Mouse (Mus musculus) embryo, embryonic 11 days (tissue): ENCODE measurements around the gene Arhgef10l.

Experiments used
- DNase-seq: peaks from one replicate; pipeline ENCODE4 v3.0.0-alpha.2; 2015

Gene Arhgef10l

DNA sequence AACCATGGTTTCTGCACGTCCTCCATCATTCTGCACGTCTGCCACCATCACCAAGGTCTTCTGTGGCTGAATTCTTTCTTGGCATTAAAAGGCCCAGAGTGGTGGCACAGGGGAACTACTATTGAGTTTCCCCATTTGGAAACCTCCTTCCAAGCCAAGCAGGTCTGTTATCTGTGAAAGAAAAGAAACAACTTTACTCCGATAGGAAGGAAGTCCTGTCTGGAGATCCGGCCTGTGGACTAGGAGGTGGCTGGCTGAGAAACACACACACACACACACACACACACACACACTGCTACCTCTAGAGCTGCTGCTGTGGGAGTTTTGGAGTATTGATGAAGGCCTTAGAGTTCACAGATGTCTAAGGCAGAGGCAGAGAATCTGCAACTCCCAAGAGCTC, 27.7 kb upstream of the Arhgef10l start:
- DNase-seq, result no peak

DNA sequence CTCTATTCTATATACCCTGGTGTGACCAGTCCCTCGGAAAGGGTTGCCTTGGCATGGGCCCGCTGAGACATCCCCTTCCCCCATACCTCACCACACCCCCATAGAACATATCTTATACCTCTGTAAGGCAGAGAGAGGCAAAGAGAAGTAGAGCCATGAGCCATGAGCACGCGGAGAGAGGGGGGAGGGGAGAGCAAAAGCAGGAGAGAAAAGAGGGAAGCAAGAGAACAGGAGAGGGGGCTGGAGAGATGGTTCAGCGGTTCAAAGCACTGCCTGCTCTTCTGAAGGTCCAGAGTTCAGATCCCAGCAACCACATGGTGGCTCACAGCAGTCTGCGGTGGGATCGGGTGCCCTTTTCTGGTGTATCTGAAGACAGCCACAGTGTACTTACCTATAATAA, 25.7 kb upstream of the Arhgef10l start:
- no peak for DNase-seq

DNA sequence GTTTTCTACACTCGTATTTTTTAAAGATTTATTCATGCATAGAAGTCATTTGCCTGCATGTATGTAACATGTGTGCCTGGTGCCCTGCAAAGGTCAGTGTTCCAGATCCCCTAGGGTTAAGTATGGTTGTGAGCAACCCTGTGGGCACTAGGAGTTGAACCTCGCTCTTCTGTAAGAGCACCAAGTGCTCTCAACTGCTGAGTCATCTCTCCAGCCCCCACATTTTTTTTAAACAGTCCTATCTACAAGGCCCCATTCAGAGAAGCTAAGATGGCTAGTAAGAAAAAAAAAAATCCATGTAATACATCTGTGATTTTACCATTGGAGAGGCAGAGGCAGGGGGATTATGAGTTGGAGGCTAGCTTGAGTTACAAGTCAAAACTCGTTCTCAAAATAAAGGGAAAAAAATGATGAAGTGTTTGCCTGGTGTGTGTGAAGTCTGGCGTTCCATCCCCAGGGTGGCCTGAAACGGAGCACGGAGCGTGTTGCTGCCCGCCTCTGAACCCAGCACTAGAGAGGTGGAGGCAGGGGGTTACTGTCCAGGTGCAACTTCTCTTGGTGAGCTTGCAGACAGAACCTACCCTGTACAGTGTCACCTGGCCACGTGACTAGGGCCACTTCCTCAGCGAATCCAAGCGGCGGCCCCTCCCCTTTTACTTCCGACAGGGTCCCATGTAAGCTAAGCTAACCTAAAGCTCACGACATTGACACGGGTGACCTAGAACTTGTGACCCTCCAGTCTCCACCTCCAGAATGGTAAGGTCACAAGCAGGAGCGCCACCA, 24.3 kb upstream of the Arhgef10l start:
- DNase-seq, result no peak

DNA sequence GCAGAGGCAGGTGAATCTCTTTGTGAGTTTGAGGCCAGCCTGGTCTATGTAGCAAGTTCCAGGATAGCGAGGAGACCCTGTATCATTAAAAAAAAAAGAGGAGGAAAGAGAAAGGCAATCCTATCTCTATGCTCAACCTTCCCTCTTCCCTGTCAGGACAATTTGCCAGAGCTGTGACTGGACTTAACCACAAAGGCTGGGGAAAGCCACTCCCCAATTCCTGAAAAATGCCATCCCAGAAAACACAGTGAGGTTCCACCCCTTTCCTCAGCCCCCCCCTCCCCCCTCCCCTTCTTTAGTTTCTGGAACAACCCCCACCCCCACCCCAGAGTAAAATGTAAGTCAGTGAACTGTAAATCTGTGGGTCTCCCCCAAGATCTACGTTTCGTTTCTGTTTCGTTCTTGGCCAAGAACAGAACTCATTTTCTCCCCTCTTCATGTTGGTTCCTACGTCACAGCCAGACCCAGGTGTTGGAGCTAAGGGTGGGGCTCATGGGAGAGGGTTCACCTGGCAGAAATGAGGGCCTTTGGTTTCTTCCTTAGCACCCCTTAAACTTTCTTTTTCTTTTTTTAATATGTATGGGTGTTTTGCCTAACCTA, 23.1 kb upstream of the Arhgef10l start:
- no peak for DNase-seq

DNA sequence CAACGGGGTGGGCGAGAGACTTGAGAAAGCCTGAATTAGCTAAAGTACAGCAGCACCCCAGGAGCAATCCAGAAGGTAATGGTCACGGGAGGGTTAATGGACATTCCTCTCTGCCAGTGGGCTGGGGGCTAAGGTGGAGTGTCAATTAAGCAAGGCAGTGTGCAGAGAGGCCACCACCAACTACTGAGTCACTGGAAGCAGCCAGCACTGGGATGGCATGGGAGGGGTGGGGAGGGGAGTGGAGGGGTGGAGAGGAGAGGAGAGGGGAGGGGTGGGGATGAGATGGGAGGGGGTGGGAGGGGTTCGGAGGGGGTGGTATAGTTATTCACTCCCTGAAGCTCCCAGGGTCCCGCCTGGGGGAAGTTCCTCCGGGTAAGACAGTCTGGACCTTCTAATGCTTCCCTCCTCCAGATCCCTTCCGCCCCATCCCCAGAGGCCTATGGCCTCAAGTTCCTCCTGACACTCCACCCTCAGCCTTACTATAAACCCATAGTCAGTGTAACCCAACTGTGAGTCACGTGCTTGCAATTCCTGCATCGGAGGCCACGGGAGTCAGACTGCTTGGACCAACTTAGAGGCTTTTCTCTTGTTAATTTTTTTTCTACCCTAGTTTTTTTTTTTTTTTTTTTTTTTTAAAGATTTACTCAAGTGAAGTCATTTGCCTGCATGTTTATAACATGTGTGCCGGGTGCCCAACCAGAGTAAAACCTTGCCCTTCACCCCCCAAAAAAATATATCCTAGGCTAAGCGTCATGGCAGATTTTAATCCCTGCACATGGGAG, 22.4 kb upstream of the Arhgef10l start:
- DNase-seq, result no peak

DNA sequence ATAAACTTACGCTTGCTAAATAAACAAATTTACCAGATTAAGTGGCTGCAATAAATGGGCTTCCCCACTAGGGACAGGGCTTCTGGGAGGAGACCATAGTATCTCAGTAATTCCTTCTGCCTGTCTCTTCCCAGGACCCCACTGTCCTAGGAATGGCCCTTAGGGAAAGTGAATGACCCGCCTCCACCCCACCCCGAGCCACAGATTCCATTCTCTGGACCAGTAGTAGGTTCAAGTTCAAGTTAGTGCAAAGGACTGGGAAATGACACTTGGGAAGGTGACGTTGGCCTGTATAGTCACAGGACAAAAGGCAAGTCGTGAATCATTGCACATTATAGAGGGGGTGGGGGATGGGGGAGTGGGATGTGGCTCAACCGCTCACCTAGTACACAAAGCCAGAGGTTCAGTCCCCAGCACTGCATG, 19.1 kb upstream of the Arhgef10l start:
- DNase-seq, result peak; percentile 42

DNA sequence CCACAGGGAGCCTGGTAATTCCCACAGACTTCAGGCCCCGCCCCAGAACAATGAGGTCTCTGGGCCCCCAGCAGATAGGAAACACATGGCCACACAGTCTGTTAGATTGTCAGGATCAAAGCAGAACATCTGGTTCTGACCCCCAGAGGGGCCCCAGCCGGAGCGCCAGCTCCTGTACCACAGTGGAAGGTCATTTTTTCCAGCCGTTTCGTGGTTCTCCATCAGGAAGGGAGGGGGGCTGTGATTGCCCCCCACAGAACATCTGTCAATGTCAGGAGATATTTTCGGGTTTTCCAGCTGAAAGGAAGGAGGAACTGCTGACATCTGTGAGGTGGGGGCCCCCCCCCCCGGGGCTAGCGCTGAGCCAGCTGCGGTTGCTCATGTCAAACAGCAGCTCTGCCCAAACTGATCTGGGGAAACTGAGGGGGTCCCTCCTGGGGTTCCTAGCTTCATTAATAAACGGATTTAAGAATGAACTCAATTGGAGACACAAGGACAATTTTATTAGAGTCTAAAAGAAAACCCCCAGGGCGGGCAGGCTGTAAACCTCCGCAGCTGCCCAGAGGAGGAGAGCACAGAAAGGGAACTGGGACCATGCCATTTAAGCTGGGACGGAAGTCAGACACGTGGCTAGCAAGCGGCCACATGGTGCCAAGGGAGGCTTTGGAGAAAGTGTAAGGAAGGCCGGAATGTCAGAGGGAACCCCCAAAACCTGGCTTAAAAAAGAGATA, 18.5 kb upstream of the Arhgef10l start:
- DNase-seq, result peak; percentile 85

DNA sequence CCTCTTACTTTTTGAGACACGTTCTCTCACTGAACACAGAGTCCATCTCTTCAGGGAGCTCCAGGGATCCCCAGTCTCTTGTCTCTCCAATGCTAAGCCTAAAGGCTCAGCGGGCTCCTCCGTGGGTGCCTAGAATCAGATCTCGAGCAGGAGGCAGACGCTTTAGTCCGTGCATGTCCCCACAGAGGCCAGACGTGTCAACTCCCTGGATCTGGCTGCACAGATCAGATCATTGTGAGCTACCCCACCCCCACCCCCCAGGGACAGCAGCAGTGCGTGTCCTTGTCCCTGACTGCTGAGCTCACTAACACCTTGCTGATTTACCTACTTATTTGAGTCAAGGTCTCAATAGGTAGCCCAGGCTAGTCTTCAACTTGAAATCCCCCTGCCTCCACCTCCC, 17.8 kb upstream of the Arhgef10l start:
- DNase-seq, result no peak

DNA sequence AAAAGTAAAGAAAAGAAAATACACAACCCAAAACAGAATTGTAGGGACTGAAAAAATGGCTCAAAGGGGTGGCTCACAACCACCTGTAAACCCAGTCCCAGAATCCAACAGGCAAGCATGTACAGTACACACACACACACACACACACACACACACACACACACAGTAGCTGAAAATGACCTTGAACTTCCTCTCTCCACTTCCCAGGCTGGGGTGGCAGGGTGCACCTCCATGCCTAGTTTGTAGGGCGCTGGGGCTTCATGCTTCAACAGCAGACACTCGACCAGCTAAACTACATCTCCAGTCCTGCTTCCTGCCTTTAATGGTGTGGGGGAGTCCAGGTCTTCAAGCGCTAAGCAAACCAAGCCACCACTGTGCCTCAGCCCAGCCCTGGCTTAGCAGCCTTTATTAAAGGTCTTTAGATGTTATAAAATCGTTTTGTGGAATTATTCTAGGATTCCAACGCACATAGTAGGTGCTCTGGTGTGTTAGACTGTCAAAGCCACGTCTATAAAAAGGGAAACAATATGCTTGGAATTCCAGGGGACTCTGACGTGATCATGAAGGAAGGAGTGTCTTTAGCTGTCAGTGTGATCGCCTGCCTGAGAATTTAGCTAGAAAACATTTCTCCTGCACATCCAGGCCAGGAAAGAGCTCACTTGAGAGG, 15.1 kb upstream of the Arhgef10l start:
- DNase-seq, result no peak

DNA sequence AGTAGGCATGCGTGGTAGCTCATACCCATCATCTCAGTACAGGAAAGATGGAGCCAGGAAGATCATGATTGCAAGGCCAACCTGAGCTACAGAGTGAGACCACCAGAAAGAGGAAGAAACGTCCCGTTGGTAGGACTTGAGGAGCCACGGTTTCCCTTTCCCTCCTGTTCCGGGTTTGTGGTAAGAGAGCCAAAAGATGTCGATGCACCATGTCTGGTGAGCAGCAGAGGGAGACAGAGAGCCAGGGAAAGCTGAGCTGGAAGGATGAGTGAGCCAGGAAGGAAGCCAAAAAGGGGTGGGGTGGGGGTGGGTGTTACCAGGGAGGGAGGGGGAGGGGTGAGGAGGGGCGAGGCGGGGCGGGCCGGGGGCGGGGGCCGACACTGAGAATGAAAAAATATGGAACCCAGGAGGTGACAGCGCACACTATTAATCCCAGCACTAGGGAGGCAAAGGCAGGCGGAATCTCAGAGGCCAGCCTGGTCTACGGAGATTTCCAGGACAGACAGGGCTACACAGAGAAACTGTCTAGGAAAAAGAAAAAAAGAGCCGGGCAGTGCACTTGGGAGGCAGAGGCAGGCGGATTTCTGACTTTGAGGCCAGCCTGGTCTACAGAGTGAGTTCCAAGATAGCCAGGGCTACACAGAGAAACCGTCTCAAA, 14.0 kb upstream of the Arhgef10l start:
- peak; percentile 81 for DNase-seq

DNA sequence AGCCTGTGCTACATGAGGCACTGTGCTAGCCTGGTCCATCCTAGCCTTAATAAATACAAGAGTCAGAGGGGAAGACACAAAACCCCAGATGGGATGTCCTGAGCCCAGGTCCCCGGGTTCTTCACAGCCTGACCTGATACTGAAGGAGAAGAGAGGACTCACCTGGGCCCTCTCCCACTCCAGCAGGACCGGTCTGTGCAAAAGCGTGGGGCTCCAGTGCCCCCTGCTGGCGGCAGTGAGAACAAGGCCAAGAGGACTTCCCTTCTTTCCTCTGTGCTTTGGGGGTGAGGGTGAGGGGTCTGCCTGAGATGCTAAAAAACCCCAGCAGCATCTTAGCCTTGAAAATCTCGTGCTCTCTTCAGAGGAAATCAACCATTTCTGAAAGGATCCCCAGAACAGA, 13.2 kb upstream of the Arhgef10l start:
- DNase-seq, result peak; percentile 67

DNA sequence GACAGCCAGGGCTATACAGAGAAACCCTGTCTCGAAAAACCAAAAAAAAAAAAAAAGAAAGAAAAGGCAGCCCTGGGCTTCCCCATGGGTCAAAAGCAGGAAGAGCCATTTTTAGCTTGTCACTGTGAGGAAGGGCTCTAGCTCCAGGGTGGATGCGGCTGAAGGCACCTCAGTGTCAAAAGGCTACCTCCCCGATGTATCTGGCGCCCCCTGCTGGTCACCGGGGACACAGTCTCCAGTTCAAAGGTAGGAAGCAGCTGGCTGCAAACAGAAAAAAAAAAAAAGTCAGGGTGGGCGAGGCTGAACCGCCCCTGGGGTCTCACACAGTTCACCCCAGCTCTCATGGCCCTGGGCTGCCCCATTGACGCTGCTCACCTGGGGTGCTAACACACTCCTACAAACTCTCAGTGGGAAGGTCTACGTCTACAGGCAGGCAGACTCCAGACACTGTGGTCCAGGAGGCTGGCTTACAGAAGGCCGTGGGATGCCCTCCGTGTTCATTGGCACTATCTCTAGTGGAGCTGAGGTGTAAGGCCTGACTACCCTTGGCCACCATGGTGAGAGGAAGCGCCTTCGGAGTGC, 8.6 kb upstream of the Arhgef10l start:
- DNase-seq, result peak; percentile 89

DNA sequence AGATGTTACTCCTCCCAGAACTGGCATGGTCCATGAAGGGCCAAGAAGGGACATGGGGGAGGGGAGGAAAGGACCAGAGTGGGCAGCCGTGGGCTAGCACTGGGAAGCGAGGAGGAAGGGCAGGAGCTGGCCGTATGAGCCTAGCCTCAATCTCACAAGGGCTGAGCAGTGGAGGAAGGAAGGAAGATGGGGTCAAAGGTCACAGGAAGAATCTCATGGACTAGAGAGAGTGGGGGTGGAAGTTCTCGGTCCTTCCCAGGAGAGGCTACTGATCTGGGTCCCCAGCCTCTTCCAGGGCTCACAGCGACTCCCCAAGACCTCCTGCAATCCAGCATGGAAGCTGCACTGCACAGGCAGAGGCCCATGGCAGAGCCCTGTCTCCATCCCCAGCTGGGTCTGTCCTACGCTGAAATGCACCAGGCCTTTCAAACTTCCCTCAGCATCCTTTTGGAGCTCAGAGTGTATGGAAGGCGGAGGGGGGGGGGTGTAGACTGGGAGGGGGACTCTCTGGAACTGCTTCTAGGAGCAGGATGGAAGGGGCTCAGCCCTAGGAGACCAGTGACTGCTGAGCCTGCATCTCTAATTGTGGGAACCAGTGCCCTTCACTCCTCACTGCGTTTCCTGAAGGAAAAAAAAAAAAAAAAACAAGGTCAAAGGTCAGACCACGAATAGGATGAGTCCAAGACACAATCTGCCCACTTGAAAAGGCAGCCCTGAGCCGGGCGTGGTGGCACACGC, 7.9 kb upstream of the Arhgef10l start:
- DNase-seq, result no peak

DNA sequence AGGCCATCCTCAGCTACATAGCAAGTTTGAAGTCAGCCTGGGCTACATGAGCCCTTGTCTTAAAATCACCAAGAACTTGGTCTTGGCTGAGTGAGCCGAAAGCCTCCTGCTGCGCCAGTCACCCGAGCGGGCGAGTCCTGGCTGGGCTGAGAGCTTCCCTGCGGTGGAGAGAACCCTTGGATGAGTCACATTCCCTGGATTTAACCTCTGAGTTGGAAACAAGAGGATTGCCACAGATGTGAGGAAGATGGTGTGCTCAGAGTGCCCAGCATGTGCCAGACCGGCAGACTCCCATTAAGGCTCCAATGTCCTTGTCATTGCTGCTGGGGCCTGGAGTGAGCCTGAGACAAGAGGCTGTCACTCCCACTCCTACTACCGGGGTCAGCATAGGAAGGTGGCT, 2.0 kb upstream of the Arhgef10l start:
- no peak for DNase-seq

DNA sequence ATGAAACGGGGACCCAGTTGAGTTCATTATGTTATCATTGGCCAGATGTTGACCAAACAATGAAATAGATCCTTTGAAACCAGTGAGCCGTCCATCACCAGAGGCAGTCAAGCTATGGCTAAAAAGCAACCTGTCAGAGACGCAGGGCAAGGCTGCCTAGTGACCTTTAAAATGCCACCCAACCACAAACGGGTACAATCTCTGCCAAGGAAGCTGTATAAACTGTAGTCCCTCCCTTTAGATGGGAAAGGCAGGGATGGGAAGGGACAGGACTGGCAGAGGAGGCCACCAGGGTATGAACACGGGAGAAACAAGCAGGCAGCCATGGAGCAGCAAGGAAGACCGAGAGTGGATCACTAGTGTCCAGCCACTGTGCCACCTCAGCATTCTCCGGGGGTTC, 759 bp downstream of the Arhgef10l start:
- DNase-seq, result no peak

DNA sequence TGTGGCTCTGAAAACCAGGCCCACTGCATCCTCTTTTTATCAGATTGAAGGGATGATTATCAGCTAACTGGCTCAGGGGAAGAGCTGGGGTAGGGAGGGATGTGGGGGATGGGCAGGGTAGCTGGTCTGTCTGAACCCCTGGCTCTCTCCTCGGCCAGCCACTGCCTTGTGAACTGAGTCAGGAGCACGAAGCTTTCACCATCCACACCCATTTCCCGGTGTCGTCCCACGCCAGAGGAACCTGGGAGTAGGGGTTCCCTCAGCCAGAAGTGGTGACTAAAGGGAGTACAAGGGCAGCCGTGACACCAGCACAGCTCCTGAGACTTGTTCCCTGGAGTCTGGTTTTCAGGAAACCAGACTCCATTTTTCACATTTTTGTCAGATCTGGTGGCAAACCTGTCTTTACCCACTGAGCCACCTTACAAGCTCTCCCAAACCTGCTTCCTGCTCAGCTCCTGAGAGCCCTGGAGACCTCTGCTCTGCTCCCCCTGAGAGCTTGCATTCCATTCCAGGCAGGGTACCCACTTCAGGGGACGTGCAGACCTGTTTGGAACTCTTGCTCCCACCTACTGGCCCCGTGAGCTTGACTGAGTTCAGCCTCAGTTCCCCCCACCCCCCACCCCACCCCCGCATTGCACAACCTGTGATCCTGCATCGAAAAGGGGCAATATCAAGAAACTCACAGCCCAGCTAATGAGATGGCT, 2.8 kb downstream of the Arhgef10l start:
- DNase-seq, result no peak

DNA sequence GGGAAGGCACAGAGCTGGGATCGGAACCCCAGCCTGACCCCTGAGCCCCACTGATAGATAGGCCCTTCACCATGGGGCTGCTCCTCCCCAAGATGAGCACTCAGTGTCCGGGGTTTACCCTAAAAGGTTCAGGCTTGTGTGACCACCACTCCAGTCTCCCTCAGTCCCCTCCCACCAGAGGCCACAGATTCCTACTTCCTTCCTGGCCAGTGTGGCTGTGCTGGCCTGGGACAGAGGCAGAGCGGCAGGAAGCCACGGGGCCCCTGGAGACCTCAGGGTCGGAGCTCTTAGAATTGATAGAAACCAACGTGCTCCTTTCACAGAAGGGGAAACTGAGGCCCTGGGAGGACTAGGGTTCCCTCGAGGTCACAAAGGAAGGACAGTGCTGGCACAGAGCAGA, 3.4 kb downstream of the Arhgef10l start:
- DNase-seq, result no peak

DNA sequence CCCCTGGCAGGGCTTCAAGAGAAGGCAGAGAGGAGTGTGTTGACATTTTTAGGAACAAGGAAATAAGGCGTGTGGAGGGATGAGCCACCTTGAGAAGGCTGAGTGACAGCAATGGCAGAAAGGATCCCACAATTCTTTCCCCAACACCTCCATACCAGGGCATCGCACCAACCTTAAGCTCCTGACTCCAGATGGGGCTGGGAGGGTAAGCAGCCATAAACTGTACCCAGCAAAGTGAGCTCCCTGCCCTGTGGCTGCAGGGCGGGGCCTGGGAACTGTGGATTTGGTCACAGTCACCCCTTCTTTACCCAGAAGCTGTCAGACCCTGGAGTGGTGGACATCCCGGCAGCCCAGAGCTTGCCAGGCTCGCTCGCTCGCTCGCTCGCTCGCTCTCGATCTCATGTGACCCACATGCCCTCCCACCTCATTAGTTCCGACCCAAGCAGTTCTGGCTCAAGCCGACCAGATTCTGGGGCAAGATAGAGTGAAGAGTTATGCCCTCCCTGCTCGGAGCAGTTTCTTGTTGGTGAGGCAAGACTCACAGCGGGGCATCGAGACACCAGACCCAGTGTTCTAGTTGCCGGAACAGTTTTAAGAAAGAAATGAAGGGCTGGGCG, 4.3 kb downstream of the Arhgef10l start:
- DNase-seq, result no peak

DNA sequence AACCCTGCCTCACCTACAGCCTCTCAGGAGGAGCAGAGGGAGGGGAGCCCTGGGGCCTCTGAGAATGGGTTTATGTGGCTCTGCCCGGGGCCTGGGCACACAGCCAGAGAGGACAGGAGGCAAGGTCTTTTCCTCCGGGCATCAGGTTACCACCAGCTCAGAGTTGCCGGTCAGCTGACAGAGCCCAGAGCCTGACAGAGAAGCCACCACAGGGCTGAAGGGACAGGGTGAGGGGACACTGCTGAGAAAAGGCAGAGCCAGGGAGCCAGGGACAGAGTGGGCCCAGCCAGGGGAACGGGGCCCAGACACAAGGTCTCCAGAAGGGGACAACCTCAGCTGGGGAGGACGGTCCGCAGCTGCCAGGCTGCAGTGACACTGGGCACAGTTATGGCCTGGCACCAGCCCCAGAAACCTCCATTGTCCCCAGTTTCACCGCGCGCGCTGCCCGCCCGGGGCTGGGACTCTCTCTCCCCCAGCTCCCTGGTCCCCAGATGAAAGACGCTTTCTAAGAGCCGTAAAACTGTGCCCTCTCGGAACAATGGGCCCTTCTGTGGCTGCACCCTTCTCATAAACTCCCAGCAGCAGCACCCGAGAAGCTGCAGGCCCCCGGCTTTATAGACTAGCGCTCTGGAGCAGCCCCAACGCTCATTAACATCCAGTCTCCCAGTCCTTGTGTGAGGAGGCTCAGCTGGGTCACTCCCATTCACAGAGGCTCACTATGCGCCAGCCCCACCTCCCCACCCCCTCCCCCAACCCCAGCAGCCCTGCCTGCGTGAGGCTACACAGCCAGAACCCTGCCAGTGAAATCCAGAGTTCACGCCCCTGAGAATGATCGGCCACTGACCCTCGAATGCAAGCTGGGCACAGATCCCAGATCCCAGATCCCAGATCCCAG, 7.9 kb downstream of the Arhgef10l start:
- DNase-seq, result peak; percentile 78
